In genomic region chr5:146330031-146330764, GRCm38 (mm10) we compare ENCODE assay signal across 8 mouse cellular contexts. TPM values are rescaled to one million over a fixed set of nuclear protein-coding genes. Genes with fewer than 3 reads are reported as not detected.
DNase-seq lines count a peak whose midpoint lies in the region; ATAC-seq and TF ChIP-seq lines count a peak whose summit lies in the region.

No protein-coding gene starts in this region.

- H3K4me1 ChIP-seq in forebrain, embryonic 10.5 days = no peaks in the 10 kb centered on the region
- H3K4me1 ChIP-seq in forebrain, embryonic 13.5 days = no peaks in the 10 kb centered on the region
- H3K4me1 ChIP-seq in liver, embryonic 14.5 days (replicated peaks; ENCODE audit: control insufficient read depth in 2 of 2, insufficient read depth in 2 of 2, low read length in 1 of 2) = peaks cover 11 to 23% of the 10 kb centered on the region in 2 experiments

- peak; percentile 86 for TF ChIP-seq CTCF in liver, embryonic 14.5 days (IDR thresholded peaks at IDR 0.05; ENCODE audit: low read depth)

- no peak overlapping the region for H3K9ac ChIP-seq in forebrain, embryonic 13.5 days
- H3K9ac ChIP-seq in liver, embryonic 14.5 days (replicated peaks) = peak overlapping the region; percentile 60

- H3K27ac ChIP-seq in forebrain, embryonic 10.5 days = no peak overlapping the region
- H3K27ac ChIP-seq in forebrain, embryonic 13.5 days = no peak overlapping the region
- H3K27ac ChIP-seq in liver, embryonic 14.5 days = peak overlapping the region; percentile 57

- H3K9me3 ChIP-seq in forebrain, embryonic 10.5 days = no peaks in the 10 kb centered on the region
- H3K9me3 ChIP-seq in forebrain, embryonic 13.5 days (replicated peaks) = no peaks in the 10 kb centered on the region
- no peaks in the 10 kb centered on the region for H3K9me3 ChIP-seq in liver, embryonic 14.5 days (ENCODE audit: control insufficient read depth, low read length)

- H3K4me2 ChIP-seq in forebrain, embryonic 13.5 days = no peak overlapping the region
- peak overlapping the region; percentile 63 for H3K4me2 ChIP-seq in liver, embryonic 14.5 days (ENCODE audit: low read depth)

- TF ChIP-seq EP300 in liver, embryonic 14.5 days (IDR thresholded peaks at IDR 0.05; ENCODE audit: low read depth) = 0 out of 2 replicates have a peak, but pooled peaks have one; percentile 25

- ATAC-seq in forebrain, embryonic 13.5 days = no peak
- peak; percentile 58; the same call in 1 of the 2 replicates for ATAC-seq in liver, embryonic 14.5 days (ENCODE audit: insufficient read depth)

- peak; percentile 25 for DNase-seq in forebrain, embryonic 10.5 days (ENCODE audit: extremely low spot score, low spot score)
- peak; percentile 15 for DNase-seq in ovary, postnatal 10 days (ENCODE audit: low spot score)
- DNase-seq in ovary, postnatal 36 days (ENCODE audit: low spot score) = no peak
- peak; percentile 61 for DNase-seq in cerebellum, adult 8-10 months
- DNase-seq in heart, postnatal 36 days = peak; percentile 51 to 53
- peak in 1 of 3 experiments; percentile 66 for DNase-seq in liver, embryonic 14.5 days (ENCODE audit: low read depth in 3 of 3, low spot score in 3 of 3)
- peak; percentile 9 for DNase-seq in spleen, adult 12 weeks (ENCODE audit: low spot score)

- H3K36me3 ChIP-seq in forebrain, embryonic 10.5 days (replicated peaks) = no peaks in the 10 kb centered on the region
- H3K36me3 ChIP-seq in forebrain, embryonic 13.5 days (ENCODE audit: poor library complexity, severe bottlenecking) = no peaks in the 10 kb centered on the region
- H3K36me3 ChIP-seq in liver, embryonic 14.5 days (replicated peaks; ENCODE audit: control insufficient read depth, insufficient read depth, low read depth) = no peaks in the 10 kb centered on the region

- 47% methylated on average over 13 of the region's 13 CpGs for WGBS in forebrain, embryonic 10.5 days
- 44% methylated on average over 13 of the region's 13 CpGs for WGBS in forebrain, embryonic 13.5 days
- 18% methylated on average over 13 of the region's 13 CpGs for WGBS in liver, embryonic 14.5 days (ENCODE audit: insufficient replicate concordance)

- intact Hi-C loops in heart, postnatal 36 days (cut with DNase I) = loop anchor here (1.0 to 5.0 kb wide), 2 partner anchors 142 to 143 kb away; no protein-coding TSS in a partner anchor

- no peaks in the 10 kb centered on the region for H3K27me3 ChIP-seq in forebrain, embryonic 10.5 days (ENCODE audit: poor library complexity, severe bottlenecking)
- no peaks in the 10 kb centered on the region for H3K27me3 ChIP-seq in forebrain, embryonic 13.5 days
- H3K27me3 ChIP-seq in liver, embryonic 14.5 days (ENCODE audit: control insufficient read depth, insufficient read depth, low read length) = no peaks in the 10 kb centered on the region

- H3K4me3 ChIP-seq in forebrain, embryonic 10.5 days = no peak overlapping the region
- H3K4me3 ChIP-seq in forebrain, embryonic 13.5 days = no peak overlapping the region
- peak overlapping the region in 1 of 2 experiments; percentile 26; a peak in 1 of 4 replicates for H3K4me3 ChIP-seq in liver, embryonic 14.5 days (ENCODE audit: insufficient read depth in 1 of 2, low read depth in 2 of 2, low read length in 2 of 2)

RNA-seq across cellular contexts. Expression of gene Wasf3, which starts 54.6 kb away (rescaled TPM):
- 7.2 and 7.3 TPM in 2 replicates for polyA plus RNA-seq in forebrain, embryonic 10.5 days (2016; fragmentation: Nextera tagmentation; extraction: Ambion mirVana)
- 7.3 and 8.9 TPM in 2 replicates for polyA plus RNA-seq in forebrain, embryonic 13.5 days (2015; fragmentation: Nextera tagmentation; extraction: Ambion mirVana)
- total RNA-seq in heart, postnatal 36 days (2021) = under 1 TPM; 0.54 to 0.58 TPM
- 0.06 and 0.07 TPM in 2 replicates for polyA plus RNA-seq in liver, embryonic 14.5 days (2012; rRNA removed)
- polyA plus RNA-seq in liver, embryonic 14.5 days (2014; fragmentation: Nextera tagmentation; extraction: Ambion mirVana) = 0.04 TPM in 2 replicates
